Mouse (Mus musculus): ENCODE results near the gene Lrrc26.

The Lrrc26 gene

DNA sequence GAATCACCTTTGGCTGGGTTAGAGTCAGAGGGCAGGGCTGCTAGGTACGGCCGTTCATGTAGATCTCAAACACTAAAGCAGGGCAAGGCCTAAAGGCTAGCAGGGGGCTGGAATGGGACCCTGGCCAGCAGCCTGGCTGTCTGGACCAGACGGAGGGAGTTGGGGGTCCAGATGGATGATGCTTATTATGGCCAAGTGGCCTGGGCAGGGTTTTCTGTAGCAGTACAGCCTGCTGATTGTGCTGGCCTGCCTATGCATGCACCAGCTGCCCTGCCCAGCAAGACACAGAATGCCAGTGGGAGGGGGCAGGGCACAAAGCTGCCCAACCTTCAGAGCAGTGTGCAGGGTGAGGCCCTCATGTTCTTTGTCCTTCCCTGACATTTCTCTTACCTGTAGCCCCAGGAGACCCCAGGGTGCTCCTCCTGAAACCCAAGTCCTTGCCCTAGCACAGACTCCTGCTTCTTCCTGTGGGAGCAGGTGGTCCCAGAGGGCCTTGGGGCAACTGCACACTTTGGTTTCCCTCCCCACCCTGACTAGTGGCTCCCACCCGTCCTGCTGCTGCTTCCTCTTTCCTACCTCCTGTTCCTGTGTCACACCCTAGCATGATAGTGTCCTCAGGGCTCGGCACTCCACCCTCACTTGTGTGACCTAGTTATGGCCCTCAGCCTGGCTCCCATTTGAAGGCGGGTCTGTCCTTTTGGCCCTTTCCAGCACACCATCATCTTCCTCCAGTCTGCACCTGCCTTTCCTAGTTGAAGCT is 23.6 kb upstream of the Lrrc26 start:
- DNase-seq (ENCODE audit: low spot score in 2 of 2): peak in 1 of 2 experiments; percentile 62

DNA sequence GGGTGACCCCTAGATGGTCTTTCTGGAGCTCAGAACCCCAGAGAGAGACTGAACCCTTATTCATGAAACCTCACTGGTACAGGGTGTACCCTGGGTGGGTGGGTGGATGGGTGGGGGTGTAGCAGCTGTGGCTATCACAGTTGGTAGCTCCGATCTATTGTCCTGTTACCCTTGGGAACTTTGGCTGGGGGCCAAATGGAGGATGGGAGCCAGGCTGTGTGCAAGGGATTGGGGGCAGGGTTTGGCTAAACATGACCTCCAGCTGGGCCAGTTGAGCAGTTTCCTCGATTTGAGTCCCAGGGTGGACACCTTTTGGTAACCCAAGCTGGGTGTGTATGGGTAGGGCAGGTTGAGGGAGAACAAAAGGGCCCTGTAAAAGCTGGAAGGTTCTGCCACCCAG is 23.0 kb upstream of the Lrrc26 start:
- peak in 1 of 2 experiments; percentile 66 for DNase-seq (ENCODE audit: low spot score in 2 of 2)

DNA sequence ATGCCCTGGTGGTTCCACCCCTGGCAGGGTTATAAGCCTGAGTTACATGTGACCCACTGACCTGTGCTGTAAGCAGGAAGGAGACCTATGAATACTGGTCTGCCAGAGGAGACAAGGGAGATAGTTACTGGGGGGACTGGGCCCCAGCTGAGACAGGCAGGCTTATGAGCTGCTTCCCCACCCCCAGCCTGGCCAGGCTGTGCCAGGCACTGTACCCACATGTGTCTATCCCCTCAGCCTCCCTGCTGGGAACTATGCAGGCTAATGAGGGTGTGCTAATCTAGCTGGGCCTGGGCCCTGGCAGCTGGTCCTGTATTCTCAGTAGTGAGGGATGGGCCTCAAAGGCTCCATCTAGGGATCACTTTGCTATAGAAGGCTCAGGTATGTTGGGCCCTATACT is 22.5 kb upstream of the Lrrc26 start:
- no peak for DNase-seq (ENCODE audit: low spot score in 2 of 2)

DNA sequence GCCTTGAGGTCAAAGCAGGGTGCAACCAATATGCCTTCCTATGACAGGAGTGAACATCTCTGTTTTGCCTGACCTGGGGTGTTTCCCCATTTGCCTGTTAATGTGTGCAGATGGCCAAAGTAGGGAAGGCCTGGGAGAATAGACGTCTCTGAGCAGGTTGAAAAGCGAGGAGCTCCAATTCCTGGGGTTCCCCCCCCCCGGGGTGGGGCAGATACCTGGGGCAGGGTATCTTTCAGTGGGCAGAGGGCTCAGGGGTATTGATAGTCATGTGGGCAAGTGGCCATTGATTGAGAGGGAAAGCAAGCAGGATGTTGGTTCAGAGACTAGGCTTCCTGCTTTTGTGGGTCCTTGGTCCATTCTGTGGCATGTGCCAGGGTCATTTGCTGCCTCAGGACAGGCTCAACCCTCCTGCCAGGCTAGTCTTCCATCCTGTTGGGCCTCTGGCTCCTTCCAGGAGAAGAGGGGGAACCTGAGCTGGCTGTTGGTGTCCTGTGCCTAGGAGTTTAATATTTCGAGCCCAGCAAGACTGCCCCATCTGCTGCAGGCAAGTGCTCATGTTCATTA is 21.9 kb upstream of the Lrrc26 start:
- no peak for DNase-seq (ENCODE audit: low spot score in 2 of 2)

DNA sequence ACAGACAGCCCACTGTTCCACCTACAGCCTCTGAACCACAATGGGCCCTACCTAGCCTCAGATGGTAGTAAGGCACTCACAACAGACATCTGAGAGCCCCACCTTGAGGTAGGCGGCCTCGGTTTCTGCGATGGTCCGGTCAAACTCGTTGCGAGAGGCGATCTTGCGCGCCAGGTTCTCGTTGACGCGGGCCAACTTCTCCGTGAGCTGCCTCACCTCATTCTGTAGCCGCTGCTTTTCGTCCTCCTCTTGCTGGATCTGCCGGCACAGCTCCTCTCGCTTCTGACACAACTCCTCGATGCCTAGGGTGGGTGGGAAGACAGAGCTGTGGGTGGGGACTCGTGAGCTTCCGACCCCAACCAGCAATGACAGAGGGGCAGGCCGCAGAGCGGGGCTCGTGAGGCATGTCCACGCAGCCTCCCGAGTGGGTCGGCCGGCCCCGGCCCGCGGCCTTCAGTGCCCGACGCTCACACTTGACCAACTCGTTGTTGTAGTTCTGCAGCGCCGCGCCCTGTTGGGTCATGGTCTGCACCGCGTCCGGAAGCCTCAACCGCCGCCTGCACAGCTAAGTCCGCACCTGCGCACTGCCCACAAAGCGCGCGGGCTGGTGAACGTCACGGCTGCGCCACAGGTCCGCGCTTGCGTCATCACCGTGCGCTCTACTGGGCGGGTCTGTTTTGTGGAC is 17.7 kb upstream of the Lrrc26 start, which contains the start of the genes Ssna1 and Anapc2:
Gene Ssna1 (minus strand): TSS at position 612 of the 685 bp plus-strand sequence.
Gene Anapc2 (plus strand): TSS at position 652 of the 685 bp plus-strand sequence.
- peak; percentile 98 for DNase-seq (ENCODE audit: low spot score in 2 of 2)

DNA sequence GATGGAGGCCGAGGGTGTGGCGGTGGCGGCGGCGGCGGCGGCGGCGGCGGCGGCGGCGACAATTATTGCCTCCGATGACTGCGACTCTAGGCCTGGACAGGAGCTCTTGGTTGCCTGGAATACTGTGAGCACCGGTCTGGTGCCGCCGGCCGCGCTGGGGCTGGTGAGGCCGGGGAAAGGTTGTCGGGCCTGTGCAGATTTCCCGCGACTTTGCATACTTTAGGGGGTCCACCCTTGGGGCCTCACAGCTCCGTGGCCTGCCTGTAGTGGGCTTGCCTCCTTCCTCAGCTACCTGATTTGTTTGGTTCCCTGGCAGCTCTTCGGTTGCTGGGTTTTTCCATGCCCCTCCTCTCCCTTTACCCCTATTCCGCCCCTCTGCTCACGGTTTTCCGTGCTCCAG is 17.2 kb upstream of the Lrrc26 start:
- DNase-seq (ENCODE audit: low spot score in 2 of 2): no peak

DNA sequence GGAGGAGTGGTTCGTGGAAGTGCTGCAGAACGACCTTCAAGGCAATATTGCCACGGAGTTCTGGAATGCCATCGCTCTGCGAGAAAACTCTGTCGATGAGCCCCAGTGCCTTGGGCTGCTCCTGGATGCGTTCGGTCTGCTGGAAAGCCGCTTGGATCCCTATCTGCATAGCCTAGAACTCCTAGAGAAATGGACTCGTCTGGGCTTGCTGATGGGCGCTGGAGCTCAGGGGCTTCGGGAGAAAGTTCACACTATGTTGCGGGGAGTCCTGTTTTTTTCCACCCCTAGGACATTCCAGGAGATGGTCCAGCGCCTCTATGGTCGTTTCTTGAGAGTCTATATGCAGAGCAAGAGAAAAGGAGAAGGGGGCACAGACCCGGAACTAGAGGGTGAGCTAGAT is 16.7 kb upstream of the Lrrc26 start:
- DNase-seq (ENCODE audit: low spot score in 2 of 2): no peak

DNA sequence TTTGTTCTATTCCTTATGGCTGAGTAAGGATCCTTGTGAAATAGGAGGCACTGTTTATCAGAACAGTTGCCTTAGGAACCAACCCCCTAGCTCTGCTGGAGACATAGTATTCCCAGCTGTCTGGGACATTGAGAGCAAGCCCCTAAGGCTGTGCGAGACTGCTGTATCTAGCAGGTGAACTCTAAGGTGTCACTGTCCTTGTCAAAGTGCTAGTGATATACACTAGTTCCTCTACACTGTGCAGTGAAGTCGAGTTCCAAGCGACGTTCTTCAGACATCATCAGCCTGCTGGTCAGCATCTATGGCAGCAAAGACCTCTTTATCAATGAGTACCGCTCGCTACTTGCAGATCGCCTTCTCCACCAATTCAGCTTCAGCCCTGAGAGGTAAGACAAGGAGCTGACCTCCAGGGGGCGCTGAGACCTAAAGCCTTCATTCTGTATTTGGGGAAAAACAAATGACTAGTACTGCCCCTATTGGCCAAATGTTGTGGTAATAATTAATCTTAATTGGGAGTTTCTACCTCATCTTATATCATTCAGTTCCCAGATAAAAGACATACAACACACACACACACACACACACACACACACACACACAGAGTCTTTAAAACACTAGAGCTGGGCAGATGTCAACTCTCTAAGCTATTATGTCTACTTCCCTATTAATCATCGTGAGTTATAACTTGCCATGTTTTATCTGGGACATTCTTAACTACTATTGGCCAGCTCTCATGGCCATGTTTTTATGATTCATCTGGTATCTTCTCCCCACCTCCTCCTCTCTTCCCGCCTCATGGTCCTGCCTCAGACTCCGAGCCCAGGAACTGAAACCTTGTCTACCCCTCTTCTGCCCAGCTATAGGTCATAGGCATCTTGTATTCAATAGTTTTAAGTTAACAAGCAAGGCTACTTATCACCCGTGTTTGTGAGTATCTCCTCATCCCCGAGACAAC is 10.5 kb upstream of the Lrrc26 start:
- peak; percentile 79 for DNase-seq (ENCODE audit: low spot score in 2 of 2)

DNA sequence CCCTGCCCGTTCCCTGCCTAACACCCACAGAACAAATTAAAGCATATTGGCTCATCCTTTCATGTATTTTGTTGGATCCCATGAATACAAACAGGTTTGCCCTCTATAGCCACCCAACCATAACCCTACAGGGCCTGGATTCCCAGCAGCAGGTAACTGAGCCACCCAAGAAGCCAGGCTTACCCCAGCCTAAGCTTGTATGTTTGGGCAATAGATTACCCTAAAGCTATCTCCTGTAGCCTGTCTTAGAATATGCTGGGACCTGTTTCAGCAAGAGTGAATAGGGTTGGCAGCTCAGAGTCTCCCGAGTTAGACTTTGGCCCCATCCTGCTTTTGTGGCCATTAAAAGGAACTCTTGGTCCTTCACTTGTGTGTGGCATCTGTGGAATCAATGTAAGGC is 4.2 kb upstream of the Lrrc26 start:
- DNase-seq (ENCODE audit: low spot score in 2 of 2): no peak

DNA sequence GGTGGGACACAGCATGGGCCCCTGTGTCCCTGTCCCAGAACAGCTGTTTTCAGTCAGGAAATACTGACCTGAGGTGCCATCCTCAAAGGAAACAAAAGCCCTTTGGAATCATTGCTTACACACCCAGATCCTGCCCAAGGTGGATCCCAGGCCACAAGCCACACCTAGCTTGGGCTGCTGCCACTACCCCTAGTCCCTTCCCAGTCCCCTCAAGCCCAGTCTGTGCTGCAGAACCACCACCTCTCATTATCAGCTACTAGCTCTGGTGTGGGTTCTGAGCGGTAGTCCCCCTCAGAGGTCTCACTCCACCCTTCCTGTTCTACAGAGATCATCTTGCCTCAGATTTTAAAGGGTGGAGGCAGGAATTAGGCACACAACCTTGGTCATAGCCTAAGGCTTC is 3.4 kb upstream of the Lrrc26 start:
- DNase-seq (ENCODE audit: low spot score in 2 of 2): no peak

DNA sequence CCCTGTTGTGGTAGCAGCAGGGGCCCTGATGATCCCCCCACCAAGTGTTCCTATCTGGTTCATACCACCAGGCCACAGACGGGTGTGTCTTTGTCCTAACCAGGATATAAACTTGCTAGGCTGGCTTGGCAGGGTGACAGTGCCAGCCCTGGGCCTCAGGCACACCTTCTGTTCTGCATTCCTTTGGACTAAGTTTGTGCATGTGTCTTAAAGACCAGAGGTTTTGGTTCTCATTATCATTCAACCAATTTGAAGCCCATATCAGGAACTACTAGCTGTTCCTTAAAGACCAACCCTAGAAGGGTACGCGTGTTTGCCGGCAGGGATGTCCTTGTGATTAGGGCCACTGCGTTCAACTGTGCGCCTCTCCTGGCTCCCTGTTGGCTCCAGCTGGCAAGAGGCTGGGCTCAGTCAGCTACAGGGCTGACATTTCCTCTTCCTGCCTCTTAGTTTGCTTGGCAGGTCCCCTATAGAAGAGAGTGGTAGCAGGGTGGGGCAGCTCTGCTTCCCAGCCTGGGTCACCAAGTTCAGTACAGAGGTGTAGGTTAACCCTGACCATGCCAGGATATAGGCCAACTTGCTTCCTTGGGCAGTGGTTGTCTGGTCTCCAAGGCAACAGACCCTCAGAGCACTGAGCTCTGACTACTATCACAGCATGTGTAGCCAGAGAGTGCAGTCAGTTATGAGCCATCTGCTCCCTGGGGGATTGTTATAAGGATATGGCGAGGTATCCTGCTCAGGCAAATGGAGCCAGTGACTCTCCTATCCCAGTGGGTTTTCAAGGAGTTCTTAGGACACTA is 2.7 kb upstream of the Lrrc26 start:
- DNase-seq (ENCODE audit: low spot score in 2 of 2): peak; percentile 67 to 76

DNA sequence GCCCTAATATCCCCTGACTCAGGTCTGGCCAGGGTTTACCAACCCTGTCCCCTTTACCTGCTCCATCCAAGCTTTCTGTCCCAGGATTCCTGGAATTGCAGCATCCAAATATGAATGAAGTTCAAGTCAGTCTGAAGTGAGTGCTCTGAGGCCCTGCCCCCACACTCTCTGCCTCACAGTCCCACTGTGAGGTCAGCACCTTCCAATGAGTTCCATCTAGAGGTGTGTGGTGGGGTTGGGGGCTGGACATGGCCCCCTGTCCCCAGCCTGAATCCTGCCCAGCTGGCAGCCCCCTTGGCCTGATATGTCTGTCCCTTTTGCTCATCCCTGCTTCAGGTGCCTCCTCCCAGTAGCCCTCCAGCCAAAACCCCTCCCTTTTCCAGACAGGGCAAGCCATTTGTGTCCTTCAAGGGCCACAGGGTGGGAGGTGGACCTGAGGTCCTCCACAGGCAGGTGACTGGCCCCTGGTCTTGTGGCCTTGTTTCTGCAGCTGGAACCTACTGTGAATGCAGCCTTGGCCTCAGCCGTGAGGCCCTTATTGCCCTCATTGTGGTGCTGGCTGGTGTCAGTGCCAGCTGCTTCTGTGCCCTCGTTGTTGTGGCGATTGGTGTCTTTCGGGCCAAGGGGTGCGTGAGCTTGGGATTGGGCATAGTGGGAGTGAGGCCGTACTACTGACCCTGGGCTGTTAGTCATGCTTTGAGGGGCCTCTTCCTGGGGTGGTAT is 1.6 kb upstream of the Lrrc26 start, which contains the start of gene Tmem210:
Gene Tmem210 (plus strand): TSS at position 219 of the 723 bp plus-strand sequence.
- DNase-seq (ENCODE audit: low spot score in 2 of 2): no peak

DNA sequence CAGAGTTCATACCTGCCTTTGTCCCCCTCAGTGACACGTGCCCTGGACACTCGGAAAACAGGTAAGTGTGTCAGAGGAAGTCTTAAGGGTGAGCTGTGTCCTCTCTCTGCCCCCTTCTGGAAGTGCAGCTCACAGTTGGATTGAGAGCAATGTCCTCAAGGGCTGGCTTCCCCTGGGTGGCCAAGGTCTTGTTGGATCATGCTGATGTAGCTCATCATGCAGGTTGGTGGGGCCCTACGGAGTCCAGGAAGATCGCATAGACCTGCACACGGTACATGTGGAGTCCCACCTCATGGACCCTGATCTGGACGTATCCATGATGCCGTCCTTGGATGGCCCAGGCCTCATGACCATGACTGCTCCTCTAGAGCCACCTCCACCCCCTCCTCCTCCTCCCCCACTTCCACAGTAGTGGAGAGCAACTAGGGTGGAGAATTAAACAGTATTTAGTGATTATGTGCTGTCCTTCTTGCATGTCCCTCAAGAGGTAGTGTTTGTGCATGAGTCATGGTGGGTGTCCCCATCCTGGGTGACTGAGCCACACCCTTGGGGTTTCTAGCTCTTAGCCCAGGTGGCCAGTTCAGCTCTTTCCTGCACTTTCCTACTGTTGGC is 875 bp upstream of the Lrrc26 start:
- DNase-seq (ENCODE audit: low spot score in 2 of 2): no peak

DNA sequence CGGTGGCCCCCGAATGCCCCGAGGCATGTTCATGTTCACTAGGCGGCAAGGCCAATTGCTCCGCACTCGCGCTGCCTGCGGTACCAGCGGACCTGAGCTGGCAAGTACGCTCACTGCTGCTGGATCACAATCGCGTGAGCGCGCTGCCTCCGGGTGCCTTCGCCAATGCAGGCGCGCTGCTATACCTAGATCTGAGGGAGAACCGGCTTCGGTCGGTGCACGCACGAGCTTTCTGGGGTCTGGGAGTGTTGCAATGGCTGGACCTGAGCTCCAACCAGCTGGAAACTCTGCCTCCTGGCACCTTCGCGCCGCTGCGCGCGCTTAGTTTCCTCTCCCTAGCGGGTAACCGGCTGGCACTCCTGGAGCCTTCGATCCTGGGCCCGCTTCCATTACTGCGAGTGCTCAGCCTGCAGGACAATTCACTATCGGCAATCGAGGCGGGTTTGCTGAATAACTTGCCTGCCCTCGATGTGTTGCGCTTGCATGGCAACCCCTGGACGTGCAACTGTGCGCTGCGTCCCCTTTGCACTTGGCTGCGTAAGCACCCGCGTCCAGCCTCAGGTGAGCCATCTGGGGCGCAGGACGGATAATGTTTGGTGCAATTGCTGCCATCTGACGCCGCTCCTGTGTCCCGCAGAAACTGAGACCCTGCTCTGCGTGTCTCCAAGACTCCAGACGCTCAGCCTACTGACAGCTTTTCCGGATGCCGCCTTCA is 543 bp downstream of the Lrrc26 start:
- DNase-seq (ENCODE audit: low spot score in 2 of 2): peak in 1 of 2 experiments; percentile 22

DNA sequence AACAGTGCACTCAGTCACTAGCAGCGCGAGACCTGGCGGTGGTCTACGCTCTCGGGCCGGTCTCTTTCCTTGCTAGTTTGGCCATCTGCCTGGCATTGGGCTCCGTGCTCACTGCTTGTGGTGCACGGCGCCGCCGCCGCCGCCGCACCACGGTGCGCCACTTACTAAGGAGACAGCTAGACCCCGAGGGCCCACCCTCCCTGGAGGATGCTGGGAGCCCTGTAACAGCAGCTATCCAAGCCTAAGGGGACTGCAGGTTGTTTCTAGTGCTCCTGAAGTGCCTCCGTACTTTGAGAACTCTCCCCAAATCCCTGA is 1.1 kb downstream of the Lrrc26 start:
- DNase-seq (ENCODE audit: low spot score in 2 of 2): no peak

DNA sequence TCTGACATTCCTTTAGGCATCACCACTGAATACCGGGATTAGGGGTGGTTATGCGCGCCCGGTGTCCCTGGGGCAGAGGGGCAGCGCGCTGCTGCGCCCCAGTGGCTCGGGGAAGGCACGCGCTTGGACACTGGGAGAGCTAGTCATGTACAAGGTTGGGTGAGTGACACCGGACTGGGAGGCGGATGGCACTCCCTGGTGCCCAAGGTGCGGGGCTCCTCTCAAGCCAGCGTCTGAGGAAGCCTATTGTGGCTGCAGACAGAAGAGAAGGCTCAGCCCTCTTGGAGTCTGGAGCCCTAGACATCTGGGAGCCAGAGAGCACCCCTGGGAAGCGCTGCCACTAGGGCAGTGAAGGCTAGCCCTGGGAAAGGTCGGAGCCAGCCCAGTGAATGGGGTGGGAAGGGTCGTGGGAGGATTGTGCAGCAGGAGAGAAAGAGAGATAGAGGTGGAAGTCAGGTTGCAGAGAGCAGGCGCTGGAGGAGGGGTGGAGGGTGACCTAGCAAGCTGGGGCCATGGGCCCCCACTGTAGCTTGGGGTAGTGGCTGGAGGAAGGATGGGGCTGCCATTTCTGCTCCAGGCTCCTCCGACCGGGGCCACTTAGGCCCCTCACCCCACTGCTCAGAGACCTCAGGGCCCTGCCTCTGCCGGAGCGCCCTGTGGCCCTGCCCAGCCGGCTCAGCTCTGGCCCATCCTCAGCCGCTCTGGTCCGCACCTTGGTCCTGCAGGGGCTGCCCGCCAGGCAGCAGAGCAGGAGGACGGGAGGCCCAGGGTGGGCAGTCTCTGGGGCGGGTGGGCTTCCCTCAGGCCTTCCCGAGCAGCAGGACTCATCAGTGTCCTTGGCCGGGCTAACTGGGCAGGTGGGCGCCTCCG is 1.7 kb downstream of the Lrrc26 start:
- DNase-seq (ENCODE audit: low spot score in 2 of 2): peak in 1 of 2 experiments; percentile 21

DNA sequence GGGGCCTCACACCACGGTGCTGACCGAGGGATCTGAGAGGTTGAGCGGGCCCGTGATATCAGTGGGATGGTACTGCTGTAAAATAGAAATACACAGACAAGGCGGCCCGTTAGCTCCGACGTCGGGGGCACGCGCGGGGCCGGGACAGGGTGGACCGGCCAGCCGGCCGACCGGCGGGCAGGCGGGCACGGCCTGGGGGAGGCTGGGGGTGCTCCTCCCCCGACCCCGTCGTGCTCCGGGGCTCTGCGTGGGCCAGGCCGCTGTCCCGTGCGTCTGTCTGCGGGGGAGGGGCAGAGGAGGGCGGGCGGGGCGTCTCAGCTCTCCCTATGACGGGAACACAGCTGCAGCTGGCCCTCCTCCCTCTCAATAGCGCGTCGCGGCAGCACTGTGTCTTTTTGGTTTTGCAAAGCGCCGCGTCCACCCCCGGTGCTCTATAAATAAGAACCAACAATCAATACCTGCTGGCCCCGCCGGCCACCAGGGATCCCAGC is 2.4 kb downstream of the Lrrc26 start:
- no peak for DNase-seq (ENCODE audit: low spot score in 2 of 2)

DNA sequence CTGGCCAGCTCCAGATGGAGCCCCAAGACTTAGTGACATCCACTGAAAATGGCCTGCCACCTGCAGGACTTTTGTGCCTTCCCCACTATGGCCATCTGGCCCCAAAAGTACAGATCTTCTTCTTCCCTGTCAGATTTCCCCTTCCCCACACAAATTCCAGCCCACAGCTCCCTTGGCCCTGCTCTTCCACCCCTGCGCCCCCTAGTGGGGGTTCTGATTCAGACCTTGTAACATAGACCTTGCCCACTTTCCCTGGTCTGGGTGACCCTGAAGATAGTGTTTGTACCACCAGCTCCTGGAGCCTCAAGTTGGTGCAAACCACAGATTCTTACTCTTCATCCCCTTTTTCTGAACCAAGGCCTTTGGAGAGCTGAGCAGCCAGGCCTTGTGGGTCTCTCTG is 3.1 kb downstream of the Lrrc26 start:
- DNase-seq (ENCODE audit: low spot score in 2 of 2): peak; percentile 64 to 69

All from urinary bladder, postnatal 36 days (tissue).